Mouse (Mus musculus) brain, embryonic 14.5 days (tissue): ENCODE measurements around the gene Gde1. TPM values are rescaled to one million over a fixed set of nuclear protein-coding genes. Genes with fewer than 3 reads are reported as not detected.

ENCODE experiments used
- DNase-seq: peaks from one replicate; pipeline ENCODE4 v3.0.0-alpha.2; 2011; ENCODE audit warnings: low read depth
- CTCF ChIP-seq: fragments of 200-500 bp; IDR thresholded peaks from 2 replicates; pipeline ENCODE4 v1.5.1; 2012; ENCODE audit warnings: inconsistent platforms, mild to moderate bottlenecking, moderate library complexity, borderline replicate concordance; ENCODE audit not compliant: insufficient read depth, insufficient read length; ENCODE audit errors: extremely low read depth
- POLR2A ChIP-seq: fragments of 200-500 bp; IDR thresholded peaks from 2 replicates; pipeline ENCODE4 v1.6.1; 2012; ENCODE audit warnings: mild to moderate bottlenecking, inconsistent platforms, borderline replicate concordance; ENCODE audit not compliant: poor library complexity, insufficient read depth, insufficient read length, severe bottlenecking; ENCODE audit errors: extremely low read depth
- polyA plus RNA-seq: library from polyadenylated mRNA; depleted of rRNA; stranded (reverse); fragments of >200 nt; gene quantifications from 2 replicates; pipeline ENCODE4 v1.2.3, GENCODE M21; 2012; rRNA removed

Gene Gde1
- 154 and 228 TPM in 2 replicates for polyA plus RNA-seq

- peak; percentile 95 for DNase-seq
- TF ChIP-seq POLR2A (peak; percentile 84), CTCF (no peak)
Measured at GRCm38 (mm10) chr7:118705101-118705961, at the start of gene Gde1. TSS of gene Gde1 (minus strand) at chr7:118705778.

- TF ChIP-seq CTCF = no peak
- no peak for TF ChIP-seq POLR2A
- no peak for DNase-seq
Measured at GRCm38 (mm10) chr7:118751625-118752024, 46.0 kb upstream of the Gde1 start.

GRCm38 (mm10) chr7:118749706-118750105 lies 44.1 kb upstream of the Gde1 start:
- no peak for DNase-seq
- no peak for TF ChIP-seq POLR2A
- no peak for TF ChIP-seq CTCF

GRCm38 (mm10) chr7:118747891-118748672 lies 42.5 kb upstream of the Gde1 start:
- DNase-seq = peak; percentile 52
- no peak for TF ChIP-seq CTCF
- TF ChIP-seq POLR2A = no peak

GRCm38 (mm10) chr7:118744766-118745165 lies 39.2 kb upstream of the Gde1 start:
- no peak for DNase-seq
- no peak for TF ChIP-seq POLR2A
- TF ChIP-seq CTCF = no peak

- TF ChIP-seq POLR2A = no peak
- no peak for TF ChIP-seq CTCF
- DNase-seq = no peak
Measured at GRCm38 (mm10) chr7:118742278-118742677, 36.7 kb upstream of the Gde1 start.

- TF ChIP-seq CTCF = no peak
- peak; percentile 60; the same call in 1 of the 2 replicates for TF ChIP-seq POLR2A
- peak; percentile 99 for DNase-seq
Measured at GRCm38 (mm10) chr7:118740532-118741338, 35.2 kb upstream of the Gde1 start.

GRCm38 (mm10) chr7:118739975-118740531 lies 34.5 kb upstream of the Gde1 start, which contains the start of gene Vps35l:
TSS of gene Vps35l (plus strand) at chr7:118740226.
- TF ChIP-seq POLR2A = no peak
- peak; percentile 93 for TF ChIP-seq CTCF
- DNase-seq = peak; percentile 96

- no peak for DNase-seq
- TF ChIP-seq POLR2A = no peak
- peak; percentile 8; the same call in 1 of the 2 replicates for TF ChIP-seq CTCF
Measured at GRCm38 (mm10) chr7:118738730-118739129, 33.2 kb upstream of the Gde1 start.

- no peak for DNase-seq
- no peak for TF ChIP-seq CTCF
- no peak for TF ChIP-seq POLR2A
Measured at GRCm38 (mm10) chr7:118733225-118733624, 27.6 kb upstream of the Gde1 start.

GRCm38 (mm10) chr7:118731781-118732180 lies 26.2 kb upstream of the Gde1 start:
- TF ChIP-seq POLR2A (no peak), CTCF (no peak)
- no peak for DNase-seq
